In genomic region chr4:104429127-104429526, GRCm38 (mm10) we compare ENCODE assay signal across 15 mouse cellular contexts.
"Had no signal": no experiment of that assay in that cellular context is flagged by ENCODE, and none has a peak within 500 bp of the region (broad histone marks: within the 10 kb centered on the region; RNA-seq: fewer than 3 reads in every experiment).

No protein-coding gene starts in this region.

- H3K27ac ChIP-seq: liver, embryonic 14.5 days; midbrain, embryonic 10.5 days; midbrain, embryonic 12.5 days; neural tube, embryonic 13.5 days; neural tube, embryonic 15.5 days had no signal

- H3K9me3 ChIP-seq: midbrain, embryonic 10.5 days; midbrain, embryonic 12.5 days; neural tube, embryonic 13.5 days; neural tube, embryonic 15.5 days had no signal

- H3K27me3 ChIP-seq: midbrain, embryonic 12.5 days; neural tube, embryonic 13.5 days; neural tube, embryonic 15.5 days had no signal

- H3K36me3 ChIP-seq: midbrain, embryonic 10.5 days; midbrain, embryonic 12.5 days; neural tube, embryonic 13.5 days; neural tube, embryonic 15.5 days had no signal

- H3K4me2 ChIP-seq: lung, embryonic 14.5 days; midbrain, embryonic 12.5 days; neural tube, embryonic 13.5 days; neural tube, embryonic 15.5 days had no signal

- H3K4me1 ChIP-seq: midbrain, embryonic 10.5 days had no signal

- DNase-seq: lung, adult 18-20 months; lung, embryonic 14.5 days; lung, postnatal 10 days; lung, postnatal 4 days; right cerebral cortex, postnatal 14 days; thymus, adult 18-20 months; thymus, postnatal 14 days; thymus, postnatal 36 days had no signal

- H3K9ac ChIP-seq: liver, embryonic 14.5 days; lung, embryonic 14.5 days; midbrain, embryonic 12.5 days; neural tube, embryonic 13.5 days; neural tube, embryonic 15.5 days had no signal

- ATAC-seq: midbrain, embryonic 16.5 days had no signal

- H3K4me3 ChIP-seq: midbrain, embryonic 10.5 days; midbrain, embryonic 12.5 days; myocyte; neural tube, embryonic 13.5 days; neural tube, embryonic 15.5 days had no signal
